Mouse (Mus musculus) layer of hippocampus, adult 11-12 months (tissue): ENCODE results near the gene Lztr1.
A peak's percentile ranks its signal among the peaks of the same experiment; 100 is the strongest.

ENCODE experiments used
- DNase-seq: peaks from one replicate; pipeline ENCODE4 v3.0.0; 2022; ENCODE audit warnings: low spot score

The Lztr1 gene

GRCm38 (mm10) chr16:17557947-17558480 is 49.5 kb downstream of the Lztr1 start:
- peak; percentile 74 for DNase-seq

- DNase-seq: no peak
Observed at GRCm38 (mm10) chr16:17558811-17559210, 50.3 kb downstream of the Lztr1 start.

DNA sequence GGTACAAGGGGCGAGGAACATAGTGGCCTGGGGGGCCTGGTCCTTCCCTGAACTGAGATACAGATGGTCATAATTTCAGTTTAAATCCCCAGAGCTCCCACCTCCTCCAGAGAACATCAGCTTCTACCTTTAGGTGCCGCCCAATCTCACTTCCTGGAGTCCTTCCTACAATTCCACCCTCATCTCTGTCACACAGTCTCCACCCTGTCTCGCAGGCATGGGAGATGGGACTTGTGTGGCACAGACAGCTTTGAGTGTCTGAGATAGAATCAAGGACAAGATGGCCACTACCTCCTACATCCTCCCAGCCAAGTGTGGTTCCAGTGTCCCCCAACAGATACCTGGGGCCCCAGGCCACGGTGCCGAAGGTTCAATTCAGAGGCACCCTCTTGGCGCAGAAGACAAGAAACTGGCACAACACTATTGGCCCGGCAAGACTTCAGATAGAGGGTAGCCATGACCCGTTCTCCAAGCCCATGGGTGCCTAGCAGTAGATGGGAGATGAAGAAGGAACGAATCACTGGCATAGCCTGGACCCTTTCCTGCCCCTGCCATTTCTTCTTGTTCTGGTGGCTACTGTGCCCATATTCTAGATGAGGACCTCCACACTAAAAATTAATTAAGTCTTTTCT is 51.0 kb downstream of the Lztr1 start:
- DNase-seq: no peak

- DNase-seq: no peak
Observed at GRCm38 (mm10) chr16:17561128-17561750, 52.8 kb downstream of the Lztr1 start, which contains the start of gene Lrrc74b. Gene Lrrc74b (minus strand): TSS chr16:17561247.

- DNase-seq: no peak
Observed at GRCm38 (mm10) chr16:17561751-17562208, 53.3 kb downstream of the Lztr1 start, which contains the start of gene P2rx6. Gene P2rx6 (plus strand): TSS chr16:17561885.

DNA sequence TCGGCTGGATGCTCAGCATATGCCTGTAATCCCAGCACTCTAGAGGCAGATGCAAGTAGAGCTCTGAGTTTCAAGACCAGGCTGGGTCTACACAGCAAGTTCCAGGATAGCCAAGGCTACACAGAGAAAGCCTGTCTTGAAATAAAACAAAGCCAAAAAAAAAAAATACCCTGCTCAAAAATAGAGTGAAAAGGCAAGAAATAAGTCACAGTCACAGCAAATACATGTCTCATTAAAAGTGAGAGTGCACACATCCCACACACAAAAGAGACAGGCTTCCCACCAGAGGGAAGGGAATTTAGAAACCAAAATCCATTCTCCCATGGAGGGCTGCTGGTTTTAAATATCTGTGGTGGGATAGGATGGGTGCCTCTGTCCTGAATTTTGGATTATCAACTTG is 55.1 kb downstream of the Lztr1 start:
- DNase-seq: no peak

GRCm38 (mm10) chr16:17564221-17564620 is 55.7 kb downstream of the Lztr1 start:
- no peak for DNase-seq

GRCm38 (mm10) chr16:17564771-17565170 is 56.3 kb downstream of the Lztr1 start:
- DNase-seq: no peak

DNA sequence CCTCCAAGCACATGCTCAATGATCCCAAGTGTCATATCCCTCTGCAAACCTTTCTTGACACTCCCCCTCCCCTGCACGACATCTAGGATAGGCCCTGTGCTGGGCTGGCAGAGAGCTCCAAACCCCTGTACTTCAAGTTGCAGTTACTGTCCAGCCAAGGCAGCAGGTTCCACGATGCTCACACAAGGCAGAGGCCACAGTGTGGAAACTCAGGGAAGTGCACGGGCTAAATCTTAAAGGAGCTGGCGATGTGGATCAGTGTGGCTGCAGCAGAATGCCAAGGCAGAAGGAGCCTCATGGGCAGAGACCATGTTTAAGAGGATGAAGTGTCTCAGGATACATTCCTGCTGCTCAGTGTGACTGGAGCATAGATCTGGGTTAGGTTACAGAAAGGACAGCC is 57.7 kb downstream of the Lztr1 start:
- no peak for DNase-seq
